Mouse (Mus musculus) c-Kit-negative CD71-positive TER-119-positive erythroid progenitor cells, embryonic 14.5 days (primary cell): ENCODE measurements around the gene Nckap1.
"Not testable (repeated sequence)": the region's sequence is repeated elsewhere in the genome, so short reads cannot be mapped to it uniquely, and the experiment has no call there.

ENCODE experiments used
- DNase-seq: peaks from one replicate; pipeline ENCODE4 v3.0.0-alpha.2; 2013; ENCODE audit warnings: low read depth, low spot score

The Nckap1 gene

DNA sequence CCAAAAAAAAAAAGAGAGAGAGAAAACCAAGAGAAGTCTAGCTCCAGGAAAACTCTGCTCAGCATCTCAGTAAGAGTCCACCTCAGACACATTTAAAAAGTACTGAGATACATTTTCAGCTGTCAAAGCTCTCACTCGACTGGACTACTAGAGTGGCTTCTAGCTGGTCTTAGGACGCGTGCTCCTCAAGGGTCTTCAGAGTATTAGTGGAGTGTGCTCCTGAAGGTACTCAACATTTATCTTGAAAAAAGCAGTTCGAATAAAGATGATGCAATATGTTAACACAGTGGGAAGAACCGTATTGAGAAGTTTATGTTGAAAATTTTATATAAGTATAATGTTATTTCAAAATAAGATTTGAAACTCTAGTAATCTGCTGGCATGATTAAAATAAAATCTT is 20.4 kb downstream of the Nckap1 start:
- no peak for DNase-seq

DNA sequence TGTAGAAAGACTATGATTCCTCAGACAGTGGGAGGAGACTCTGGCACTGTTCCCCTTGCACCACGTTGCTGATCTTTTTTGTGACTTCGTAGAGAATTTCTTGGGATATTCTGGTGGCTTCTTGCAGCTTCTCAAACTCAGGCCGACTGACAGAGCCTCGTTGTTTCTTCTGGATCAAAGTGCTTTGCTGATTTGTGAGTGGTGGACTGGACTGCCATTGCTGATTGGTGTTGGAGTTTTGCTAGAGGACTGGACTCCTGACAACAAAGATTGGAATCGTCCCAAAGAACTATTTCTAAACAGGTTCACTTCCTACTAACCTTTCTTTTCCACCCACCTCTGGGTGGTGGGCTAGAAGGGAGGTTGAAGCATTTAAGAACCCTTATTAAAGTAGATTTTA is 21.5 kb downstream of the Nckap1 start:
- DNase-seq: no peak

DNA sequence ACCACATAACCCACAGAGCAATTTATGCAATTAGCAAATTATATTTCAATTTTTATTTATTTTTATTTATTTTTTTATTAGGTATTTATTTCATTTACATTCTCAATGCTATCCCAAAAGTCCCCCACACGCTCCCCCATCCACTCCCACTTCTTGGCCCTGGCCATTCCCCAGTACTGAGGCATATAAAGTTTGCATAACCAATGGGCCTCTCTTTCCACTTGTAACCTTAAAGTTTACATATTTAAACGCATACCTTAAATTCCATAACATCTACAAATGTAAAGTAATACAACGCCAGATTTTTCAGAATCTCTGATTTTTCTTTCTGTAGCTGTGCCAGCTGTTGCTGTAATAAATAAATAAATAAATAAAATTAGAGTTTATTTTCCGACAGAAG is 26.7 kb downstream of the Nckap1 start:
- DNase-seq: no peak

DNA sequence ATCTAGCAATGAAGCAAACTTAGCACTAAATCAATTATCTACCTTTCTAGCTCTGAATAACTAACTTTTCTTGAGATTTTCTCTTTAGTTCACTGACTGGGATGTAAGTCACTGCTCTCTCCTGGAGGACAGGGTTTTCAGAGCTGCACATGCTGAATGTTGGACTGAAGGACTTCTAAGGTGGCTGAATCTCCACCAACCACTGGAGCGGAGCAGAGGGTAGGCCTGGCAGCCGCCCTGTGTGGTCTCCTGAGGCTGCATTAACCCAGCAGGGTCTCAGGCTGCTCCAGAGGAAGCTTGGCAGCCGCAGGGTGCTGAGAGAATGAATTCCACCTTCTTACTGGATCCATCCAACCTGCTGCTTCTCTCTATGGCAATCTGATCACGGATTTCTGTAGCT is 31.5 kb downstream of the Nckap1 start:
- no peak for DNase-seq

DNA sequence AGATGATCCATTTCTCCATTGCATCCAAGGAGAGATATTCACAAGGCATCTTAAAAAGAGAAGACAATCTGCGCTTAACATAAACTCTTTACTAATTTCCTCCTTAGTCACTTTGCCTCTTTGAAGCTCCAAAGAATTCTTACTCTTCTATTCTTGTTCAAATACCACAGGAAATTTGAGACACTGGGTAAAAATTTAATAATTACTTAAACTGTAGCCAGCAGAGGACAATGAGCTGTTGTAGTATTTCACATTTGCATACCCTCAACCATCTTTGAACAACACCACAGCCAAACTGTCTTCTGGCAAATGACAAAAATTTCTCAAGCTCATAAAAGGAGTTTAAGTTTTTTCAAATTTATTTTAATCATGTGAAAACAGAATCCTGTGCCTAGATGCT is 33.3 kb downstream of the Nckap1 start:
- no peak for DNase-seq

DNA sequence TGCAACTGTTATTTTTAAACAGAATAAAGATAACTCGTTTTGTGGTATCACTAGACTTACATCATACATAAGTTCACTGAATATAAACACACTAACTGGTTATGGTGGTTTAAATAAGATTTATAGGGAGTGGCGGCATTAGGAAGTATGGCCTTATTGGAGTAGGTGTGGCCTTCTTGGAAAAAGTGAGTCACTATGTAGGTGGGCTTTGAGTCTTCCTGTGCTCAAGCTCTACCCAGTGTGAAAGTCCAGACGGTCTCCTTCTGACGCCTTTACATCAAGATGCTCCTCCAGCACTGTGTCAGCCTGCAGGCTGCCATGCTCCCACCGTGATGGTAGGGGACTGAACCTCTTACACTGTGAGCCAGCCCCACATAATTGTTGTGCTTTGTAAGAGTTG is 38.4 kb downstream of the Nckap1 start:
- DNase-seq: no peak

DNA sequence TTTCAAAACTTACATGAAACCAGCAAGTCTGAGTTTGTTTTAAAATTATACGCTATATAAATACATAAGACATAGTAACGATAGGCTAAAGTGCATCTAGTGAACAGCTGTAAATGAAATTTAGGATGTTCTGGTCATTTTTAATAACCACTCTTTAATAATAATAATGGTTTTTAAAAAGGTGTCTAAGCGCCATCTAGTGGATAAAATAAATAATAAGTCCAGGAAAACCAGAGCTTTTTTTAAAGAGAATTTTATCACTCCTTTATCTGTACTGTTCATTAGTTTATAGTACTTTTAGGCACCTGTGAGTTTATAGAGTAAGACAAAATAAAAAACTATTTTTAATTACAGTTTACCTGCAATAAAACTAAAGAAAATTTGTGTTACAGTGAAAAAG is 44.0 kb downstream of the Nckap1 start:
- no peak for DNase-seq

DNA sequence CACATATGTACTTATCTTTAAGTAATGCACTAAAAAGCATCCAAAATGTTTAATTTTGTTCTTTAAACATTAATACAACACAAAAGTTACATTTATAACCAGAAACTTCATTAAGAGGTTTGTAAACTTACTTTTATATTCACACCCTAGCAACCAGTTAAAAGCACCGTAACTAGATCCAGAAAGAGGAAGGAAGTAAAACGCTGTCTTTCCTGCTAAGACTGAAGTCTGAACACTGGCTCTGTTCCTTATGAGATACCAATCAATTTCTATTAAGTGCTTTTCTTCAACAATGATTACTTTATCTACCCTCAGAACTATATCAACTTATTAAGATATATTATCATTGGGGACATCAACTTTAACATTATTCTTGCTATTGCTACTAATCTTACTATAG is 44.6 kb downstream of the Nckap1 start:
- no peak for DNase-seq

DNA sequence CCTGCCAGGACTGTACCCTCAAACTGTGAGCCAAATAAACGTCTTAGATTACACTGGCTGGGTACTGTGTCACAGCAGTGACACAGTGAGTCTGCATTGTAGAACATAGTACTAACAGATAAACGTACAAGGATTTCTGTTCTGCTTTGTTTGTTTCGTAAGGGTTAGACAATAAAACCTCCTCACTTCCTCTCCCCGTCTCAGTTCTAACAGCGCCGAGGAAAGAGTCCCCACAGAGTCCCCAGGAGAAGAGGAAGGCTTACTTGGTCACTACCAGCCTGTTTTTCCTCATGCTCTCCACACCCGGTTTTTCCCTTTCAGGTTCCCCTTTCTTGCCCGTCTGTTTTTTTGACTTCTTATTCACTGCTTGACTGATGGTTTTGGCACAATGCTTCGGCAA is 56.9 kb downstream of the Nckap1 start:
- no peak for DNase-seq

DNA sequence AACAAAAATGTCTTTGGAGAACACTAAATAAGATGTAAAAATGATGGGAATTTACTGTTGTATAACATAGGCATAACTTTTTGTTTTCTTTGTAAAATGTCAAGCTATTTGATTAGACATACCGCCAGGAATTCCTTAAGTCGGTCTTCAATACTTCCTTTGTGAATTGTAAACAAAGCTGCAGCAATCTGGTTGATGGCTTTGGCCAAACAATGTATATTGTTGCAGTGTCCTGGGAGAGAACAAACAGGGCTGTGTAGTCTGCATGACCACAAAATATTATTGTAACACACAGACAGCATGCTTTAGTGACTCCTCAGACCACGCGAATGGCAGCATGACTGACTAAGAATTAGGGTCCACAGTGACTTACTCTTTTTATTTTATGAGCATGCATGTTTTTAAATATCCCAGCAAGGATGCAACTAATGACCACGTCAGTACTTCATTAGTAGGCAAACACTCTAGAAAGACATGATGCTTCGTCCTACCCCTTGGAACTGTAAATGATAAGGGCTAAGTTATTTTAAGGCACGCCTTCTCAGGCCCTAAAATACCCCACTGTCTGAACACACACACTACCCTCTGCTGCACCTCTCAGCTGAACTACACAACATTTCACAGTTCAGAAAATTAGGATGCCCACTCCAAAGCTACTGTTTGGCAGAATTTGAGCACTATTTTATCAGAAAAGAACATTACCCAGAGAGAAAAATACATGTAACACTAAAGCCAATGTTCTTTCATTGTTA is 75.0 kb downstream of the Nckap1 start:
- no peak for DNase-seq

DNA sequence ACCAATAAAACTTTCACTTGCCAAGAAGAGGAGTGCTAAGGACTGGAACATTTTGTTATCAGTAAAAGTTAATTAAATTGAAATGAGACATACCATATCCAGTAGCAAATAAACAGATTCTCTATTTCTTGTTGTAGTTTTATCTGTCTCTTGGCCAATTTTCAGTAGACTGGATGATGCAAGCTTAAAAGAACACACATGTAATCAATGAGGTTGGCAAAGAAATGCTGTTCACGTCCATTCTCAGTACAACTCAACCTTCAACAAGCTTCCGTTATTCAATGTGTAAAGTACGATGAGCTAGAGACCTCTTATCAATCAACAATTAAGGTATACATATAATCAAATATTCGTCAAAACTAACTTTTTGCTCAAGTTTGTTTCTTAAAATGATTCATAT is 79.0 kb downstream of the Nckap1 start:
- DNase-seq: no peak

DNA sequence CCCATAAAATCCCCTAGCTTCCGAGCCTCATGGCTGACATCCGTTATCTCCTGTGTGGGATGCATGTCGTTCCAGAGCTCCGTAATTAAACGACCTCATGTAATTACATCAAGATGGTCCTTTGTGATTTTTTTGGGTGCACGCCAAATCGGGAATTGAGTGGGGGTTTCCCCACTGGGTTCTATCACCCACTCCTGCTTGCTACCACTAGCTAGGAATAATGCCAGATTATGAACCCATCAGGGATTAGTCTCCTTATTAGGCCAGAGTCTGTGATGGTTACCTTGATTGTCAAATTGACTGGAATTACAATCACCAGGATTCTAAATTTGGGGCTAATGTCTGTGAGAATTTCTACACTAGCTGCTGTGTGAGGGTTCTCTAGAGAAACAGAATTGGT is 85.9 kb downstream of the Nckap1 start:
- DNase-seq: not testable (repeated sequence)

DNA sequence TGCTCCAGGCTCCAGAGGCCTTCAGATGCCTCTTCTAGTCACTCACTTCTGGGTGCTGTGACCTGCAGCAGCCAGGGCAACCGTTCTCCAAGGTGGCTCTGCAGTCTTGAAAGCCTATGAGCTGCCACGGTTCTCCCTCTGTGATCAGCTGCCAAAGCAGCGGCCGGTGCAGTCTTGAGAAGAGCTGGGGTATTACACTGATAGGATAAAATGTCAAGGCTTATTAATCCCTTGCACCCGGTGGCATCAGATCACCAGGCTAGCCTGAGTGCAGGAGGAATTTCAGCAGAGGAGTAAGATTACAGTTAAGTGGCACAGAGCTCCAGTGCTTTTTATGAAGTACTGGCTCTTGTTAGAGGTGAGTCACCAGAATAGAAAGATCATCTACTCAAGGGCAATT is 94.3 kb downstream of the Nckap1 start:
- DNase-seq: no peak

DNA sequence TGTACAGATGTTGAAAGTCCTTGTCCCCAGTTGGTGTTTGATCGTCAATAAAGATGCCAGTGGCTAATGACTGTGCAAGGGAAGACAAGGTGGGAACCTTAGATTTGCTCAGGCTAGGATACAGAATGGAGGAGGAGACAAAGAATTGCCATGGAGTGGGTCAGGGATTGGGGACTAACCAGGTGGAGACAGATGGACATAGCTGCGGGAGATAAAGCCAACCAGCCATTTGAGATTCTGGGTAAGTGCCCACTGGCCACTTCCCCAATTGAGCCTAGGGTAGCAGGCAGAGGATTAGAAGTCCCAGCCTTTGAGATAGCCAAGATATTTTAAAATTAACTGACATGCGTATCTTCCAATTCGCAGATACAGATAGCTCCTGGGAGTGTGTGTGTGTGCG is 96.2 kb downstream of the Nckap1 start:
- DNase-seq: no peak

DNA sequence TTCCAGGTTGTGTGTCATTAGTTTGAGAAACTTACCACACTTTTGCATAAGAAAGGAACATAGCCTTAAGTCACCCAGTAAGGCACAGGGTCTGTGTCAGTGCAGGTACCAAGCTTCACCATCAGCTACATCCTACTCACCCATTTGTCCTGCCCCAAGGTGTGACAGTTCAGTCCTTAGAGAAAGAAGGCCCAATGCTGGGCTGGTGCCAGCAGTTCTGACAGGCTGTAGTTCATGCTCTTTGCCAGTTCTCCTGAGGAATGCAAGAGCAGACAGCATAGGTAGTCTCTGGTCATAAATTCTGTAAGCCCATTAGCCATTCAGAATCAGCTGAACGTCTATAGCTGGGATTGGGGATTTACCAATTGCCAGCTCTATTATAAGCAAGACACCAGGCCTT is 105.3 kb downstream of the Nckap1 start:
- DNase-seq: no peak

DNA sequence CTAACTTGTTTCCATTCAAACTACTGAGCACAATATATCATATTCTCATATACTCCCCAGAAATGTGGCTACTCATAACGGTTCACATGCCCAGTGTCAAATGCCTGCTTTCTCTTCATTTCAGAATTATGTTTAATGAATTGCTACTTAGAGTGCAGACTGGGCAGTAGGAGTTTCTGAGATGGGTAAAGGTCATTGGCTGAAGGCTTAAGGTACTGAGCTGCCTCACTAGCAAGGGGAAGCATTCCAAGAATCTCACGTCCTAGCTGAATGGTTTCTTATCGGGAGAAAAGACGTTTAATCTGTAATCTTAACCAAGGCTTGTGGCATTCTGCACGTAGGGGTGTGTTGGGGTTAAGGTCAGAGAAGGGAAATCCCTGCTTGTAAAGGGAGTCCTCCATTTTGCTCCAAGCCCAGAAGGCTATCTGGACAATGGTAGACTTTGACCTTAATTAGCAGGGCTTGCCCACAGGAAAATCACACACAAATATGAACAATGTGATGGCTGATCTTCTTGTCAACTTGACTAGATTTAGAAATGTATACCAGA is 106.9 kb downstream of the Nckap1 start:
- no peak for DNase-seq

DNA sequence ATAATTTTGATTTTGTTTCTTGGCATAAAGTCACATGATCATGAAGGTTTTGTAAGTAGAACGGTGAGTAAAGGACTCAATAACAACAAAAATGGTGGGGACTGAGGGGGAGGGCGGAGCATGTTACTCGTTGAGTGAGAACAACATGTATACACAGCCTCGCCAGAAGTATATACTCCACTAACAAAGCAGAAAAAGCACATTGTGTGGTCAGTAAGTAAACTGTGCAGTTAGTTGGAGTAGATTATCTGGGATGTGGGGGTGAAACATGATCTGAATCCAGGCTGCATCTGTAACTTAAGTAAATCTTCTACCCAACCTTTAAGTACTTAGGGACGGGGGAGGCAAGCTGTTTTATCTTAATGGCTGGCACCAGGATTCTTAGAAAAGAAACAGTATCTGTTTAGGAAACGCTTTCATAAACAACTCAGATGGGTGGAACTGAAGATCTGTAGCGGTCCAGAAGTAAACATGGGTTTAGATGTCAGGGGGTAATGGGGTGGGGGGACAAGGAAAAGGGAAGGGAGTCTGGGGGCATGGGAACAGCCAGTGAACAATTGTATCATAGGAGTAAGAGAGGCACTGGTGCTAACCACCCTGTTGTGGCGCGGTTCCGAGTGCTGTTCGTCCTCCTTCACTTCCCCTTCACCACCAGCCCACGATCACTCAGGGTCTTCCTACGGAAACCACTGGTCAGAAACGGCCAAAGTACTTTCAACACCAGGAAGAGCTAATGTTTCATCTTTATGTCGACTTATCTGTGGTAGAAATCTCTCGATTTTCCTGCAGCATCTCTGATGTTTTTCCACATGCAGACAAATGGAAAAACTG is 115.0 kb downstream of the Nckap1 start:
- DNase-seq: no peak

DNA sequence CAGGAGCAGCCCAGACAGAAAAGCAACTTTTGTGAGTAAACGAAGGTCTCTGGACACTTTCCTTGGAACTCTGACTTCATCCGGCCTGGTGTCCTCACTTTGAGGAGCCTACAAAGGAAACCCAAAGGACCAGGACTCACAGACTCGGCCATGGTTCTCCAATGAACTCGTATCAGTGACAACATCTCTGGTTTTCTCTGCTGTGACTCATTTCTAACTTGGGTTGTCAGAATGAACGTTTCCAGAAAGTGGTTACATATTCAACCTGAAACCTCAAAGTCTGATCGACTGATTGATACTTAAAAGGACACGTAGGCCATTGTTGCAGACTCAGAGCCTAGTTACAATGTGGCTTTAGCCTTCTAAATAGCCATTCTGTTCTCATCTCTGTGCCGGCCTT is 119.4 kb downstream of the Nckap1 start:
- DNase-seq: no peak
